Mouse (Mus musculus) activated CD4-positive, CD25-positive, alpha-beta regulatory T cell, adult 4 months (primary cell): ENCODE measurements around the gene Vmn1r131. TPM values are rescaled to one million over a fixed set of nuclear protein-coding genes. Genes with fewer than 3 reads are reported as not detected.
"Not testable (repeated sequence)": the region's sequence is repeated elsewhere in the genome, so short reads cannot be mapped to it uniquely, and the experiment has no call there.

Experiments used
- ATAC-seq: one replicate; pipeline ENCODE4 v1.8.0; 2017
- polyA plus RNA-seq, 2 experiments: library from polyadenylated mRNA; unstranded; fragments of 100-300 nt; shearing (Covaris generic); gene quantifications; one replicate each; pipeline ENCODE4 v1.2.1; 2017

The Vmn1r131 gene
- not detected for polyA plus RNA-seq

DNA sequence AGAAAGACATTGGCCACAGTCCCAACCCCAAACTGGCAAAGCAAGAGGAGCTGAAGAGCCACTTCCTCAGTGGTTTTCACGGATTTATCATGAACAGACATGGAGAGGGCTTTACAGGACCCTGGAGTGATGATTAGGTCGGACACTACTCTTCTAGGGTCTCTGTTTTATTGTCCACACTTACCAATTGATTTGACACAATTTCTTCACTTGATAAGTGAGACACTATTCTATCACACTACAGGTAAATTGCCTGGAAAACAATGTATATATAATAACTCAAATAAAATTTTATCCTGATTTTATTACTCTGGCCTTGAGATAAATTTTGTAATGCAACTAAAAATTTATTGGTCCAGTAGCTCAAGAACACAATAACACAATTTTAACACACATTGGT lies at the start of gene Vmn1r131:
TSS of gene Vmn1r131 (minus strand) at position 101 of the 400 bp plus-strand sequence.
- not testable (repeated sequence) for ATAC-seq

GRCm38 (mm10) chr7:21511480-21511879 lies 34.4 kb downstream of the Vmn1r131 start, which contains the start of gene Vmn1r130:
Vmn1r130 (plus strand) TSS chr7:21511780.
- ATAC-seq = not testable (repeated sequence)

Other genes with a start within 250 kb of the Vmn1r131 start
- not detected for gene Vmn1r126, start 244.6 kb downstream of the Vmn1r131 start, polyA plus RNA-seq
- gene Vmn1r127, start 226.2 kb downstream of the Vmn1r131 start, polyA plus RNA-seq = not detected
- not detected for gene Vmn1r128, start 196.7 kb downstream of the Vmn1r131 start, polyA plus RNA-seq
- gene Vmn1r129, start 184.8 kb downstream of the Vmn1r131 start, polyA plus RNA-seq = not detected
- under 1 TPM in 1 of 2 experiments, not detected in 1; 0.62 TPM for gene Gm6882, start 113.3 kb downstream of the Vmn1r131 start, polyA plus RNA-seq
- gene Vmn1r130, start 34.3 kb downstream of the Vmn1r131 start, polyA plus RNA-seq = not detected
- not detected for gene Vmn1r132, start 68.0 kb upstream of the Vmn1r131 start, polyA plus RNA-seq
- not detected for gene Gm4175, start 215.4 kb upstream of the Vmn1r131 start, polyA plus RNA-seq